Mouse (Mus musculus) hindlimb bud, embryonic 11.5 days (tissue): ENCODE data around the gene Sipa1l3.
A peak's percentile ranks its signal among the peaks of the same experiment; 100 is the strongest.

Experiments used
- DNase-seq: peaks from one replicate; pipeline ENCODE4 v3.0.0-alpha.2; 2012; ENCODE audit warnings: low read depth, low spot score; ENCODE audit errors: extremely low spot score

The Sipa1l3 gene

GRCm38 (mm10) chr7:29340838-29341237, 177.6 kb downstream of the Sipa1l3 start:
- no peak for DNase-seq

GRCm38 (mm10) chr7:29340247-29340646, 178.2 kb downstream of the Sipa1l3 start:
- DNase-seq, result no peak

- DNase-seq, result no peak
Observed at GRCm38 (mm10) chr7:29338984-29339679, 179.3 kb downstream of the Sipa1l3 start.

GRCm38 (mm10) chr7:29338351-29338919, 180.0 kb downstream of the Sipa1l3 start:
- DNase-seq, result no peak

GRCm38 (mm10) chr7:29337766-29338165, 180.7 kb downstream of the Sipa1l3 start:
- DNase-seq, result no peak

GRCm38 (mm10) chr7:29336795-29337319, 181.6 kb downstream of the Sipa1l3 start:
- DNase-seq, result no peak

GRCm38 (mm10) chr7:29335841-29336671, 182.4 kb downstream of the Sipa1l3 start:
- no peak for DNase-seq

GRCm38 (mm10) chr7:29335276-29335675, 183.2 kb downstream of the Sipa1l3 start:
- no peak for DNase-seq

- DNase-seq, result no peak
Observed at GRCm38 (mm10) chr7:29334156-29334555, 184.3 kb downstream of the Sipa1l3 start.

GRCm38 (mm10) chr7:29328984-29329383, 189.5 kb downstream of the Sipa1l3 start:
- DNase-seq, result no peak

- no peak for DNase-seq
Observed at GRCm38 (mm10) chr7:29327087-29327486, 191.4 kb downstream of the Sipa1l3 start.

GRCm38 (mm10) chr7:29319337-29320307, 198.8 kb downstream of the Sipa1l3 start:
- DNase-seq, result no peak

GRCm38 (mm10) chr7:29318115-29318911, 200.1 kb downstream of the Sipa1l3 start:
- DNase-seq, result no peak

GRCm38 (mm10) chr7:29317558-29317957, 200.9 kb downstream of the Sipa1l3 start:
- DNase-seq, result peak; percentile 64

GRCm38 (mm10) chr7:29316976-29317375, 201.5 kb downstream of the Sipa1l3 start:
- no peak for DNase-seq

GRCm38 (mm10) chr7:29316137-29316734, 202.2 kb downstream of the Sipa1l3 start:
- DNase-seq, result no peak

- no peak for DNase-seq
Observed at GRCm38 (mm10) chr7:29314844-29315628, 203.4 kb downstream of the Sipa1l3 start.

GRCm38 (mm10) chr7:29313572-29314261, 204.7 kb downstream of the Sipa1l3 start:
- no peak for DNase-seq
